ENCODE assay signal across 17 mouse cellular contexts in genomic region chr14:72175751-72176150, GRCm38 (mm10).
A peak's percentile ranks its signal among the peaks of the same experiment; 100 is the strongest.
DNase-seq lines count a peak whose midpoint lies in the region.
"Had no signal": no experiment of that assay in that cellular context is flagged by ENCODE, and none has a peak within 500 bp of the region (broad histone marks: within the 10 kb centered on the region; RNA-seq: fewer than 3 reads in every experiment).

No protein-coding gene starts in this region.

- DNase-seq in layer of hippocampus, adult 11-12 months (ENCODE audit: low spot score), result peak; percentile 10
- no peak for DNase-seq in layer of hippocampus, postnatal 25 days (ENCODE audit: extremely low spot score in 1 of 2, low spot score in 1 of 2)
- peak; percentile 42 for DNase-seq in layer of hippocampus, adult 9-10 months (ENCODE audit: low spot score)
- DNase-seq in layer of hippocampus, postnatal 36 days, result no peak
- peak; percentile 9 for DNase-seq in brain, adult 2 months (ENCODE audit: low read depth, low spot score)
- DNase-seq: adrenal gland, adult 8-10 months; adrenal gland, postnatal 14 days; adrenal gland, postnatal 36 days; B cell, adult 2 months; cerebellum, adult 11 months; cerebellum, adult 18-20 months; cerebellum, adult 8-10 months; cerebellum, adult 9-11 months; cerebellum, postnatal 14 days; cerebellum, postnatal 36 days; embryo, embryonic 11 days; forebrain, postnatal 0 days had no signal

Comparison
In these comparisons a context has a peak if more than half of its experiments do, and no peak if none do; other contexts are left out.
1. DNase-seq: peak in layer of hippocampus, adult 11-12 months (single experiment), layer of hippocampus, adult 9-10 months (single experiment) and brain, adult 2 months (single experiment); none in layer of hippocampus, postnatal 25 days (0 of 2) and layer of hippocampus, postnatal 36 days (0 of 2).